Mouse (Mus musculus): ENCODE measurements around the gene Zbtb39.
"Not testable (repeated sequence)": the region's sequence is repeated elsewhere in the genome, so short reads cannot be mapped to it uniquely, and the experiment has no call there.

Gene Zbtb39

GRCm38 (mm10) chr10:127738151-127738882 is 1.0 kb upstream of the Zbtb39 start:
- no peak for DNase-seq

- DNase-seq: no peak
Observed at GRCm38 (mm10) chr10:127739661-127740161, 373 bp downstream of the Zbtb39 start.

- DNase-seq: no peak
Observed at GRCm38 (mm10) chr10:127744661-127745060, 5.3 kb downstream of the Zbtb39 start.

GRCm38 (mm10) chr10:127745886-127746285 is 6.5 kb downstream of the Zbtb39 start:
- no peak for DNase-seq

GRCm38 (mm10) chr10:127747254-127747653 is 7.9 kb downstream of the Zbtb39 start:
- DNase-seq: no peak

GRCm38 (mm10) chr10:127748847-127749612 is 9.7 kb downstream of the Zbtb39 start:
- no peak for DNase-seq

GRCm38 (mm10) chr10:127750136-127750777 is 10.9 kb downstream of the Zbtb39 start:
- DNase-seq: peak; percentile 50

- DNase-seq: no peak
Observed at GRCm38 (mm10) chr10:127751548-127751947, 12.2 kb downstream of the Zbtb39 start, which contains the start of gene Gpr182. TSS of gene Gpr182 (minus strand) at chr10:127751732.

- DNase-seq: no peak
Observed at GRCm38 (mm10) chr10:127754566-127755166, 15.3 kb downstream of the Zbtb39 start.

GRCm38 (mm10) chr10:127755246-127755645 is 15.9 kb downstream of the Zbtb39 start:
- no peak for DNase-seq

- no peak for DNase-seq
Observed at GRCm38 (mm10) chr10:127755770-127756468, 16.6 kb downstream of the Zbtb39 start.

- DNase-seq: no peak
Observed at GRCm38 (mm10) chr10:127759181-127760110, 20.1 kb downstream of the Zbtb39 start, which contains the start of the genes Rdh1 and Rdh16f1. TSS of gene Rdh1 (plus strand) at chr10:127759721. TSS of gene Rdh16f1 (plus strand) at chr10:127759787.

- not testable (repeated sequence) for DNase-seq
Observed at GRCm38 (mm10) chr10:127762926-127763325, 23.6 kb downstream of the Zbtb39 start.

GRCm38 (mm10) chr10:127763914-127764680 is 24.8 kb downstream of the Zbtb39 start:
- no peak for DNase-seq

- DNase-seq: no peak
Observed at GRCm38 (mm10) chr10:127766564-127766963, 27.2 kb downstream of the Zbtb39 start.

- DNase-seq: no peak
Observed at GRCm38 (mm10) chr10:127776011-127776410, 36.7 kb downstream of the Zbtb39 start, which contains the start of gene Rdh9. TSS of gene Rdh9 (plus strand) at chr10:127776386.

GRCm38 (mm10) chr10:127782321-127782720 is 43.0 kb downstream of the Zbtb39 start:
- not testable (repeated sequence) for DNase-seq

GRCm38 (mm10) chr10:127785411-127785810 is 46.1 kb downstream of the Zbtb39 start:
- not testable (repeated sequence) for DNase-seq
